Mouse (Mus musculus) urinary bladder, postnatal 4 days (tissue): ENCODE data around the gene Adamts16.

ENCODE experiments used
- DNase-seq, 2 experiments: peaks; one replicate each; pipeline ENCODE4 v3.0.0; 2021 to 2022; ENCODE audit warnings: low spot score in 2 of 2

Adamts16 gene

DNA sequence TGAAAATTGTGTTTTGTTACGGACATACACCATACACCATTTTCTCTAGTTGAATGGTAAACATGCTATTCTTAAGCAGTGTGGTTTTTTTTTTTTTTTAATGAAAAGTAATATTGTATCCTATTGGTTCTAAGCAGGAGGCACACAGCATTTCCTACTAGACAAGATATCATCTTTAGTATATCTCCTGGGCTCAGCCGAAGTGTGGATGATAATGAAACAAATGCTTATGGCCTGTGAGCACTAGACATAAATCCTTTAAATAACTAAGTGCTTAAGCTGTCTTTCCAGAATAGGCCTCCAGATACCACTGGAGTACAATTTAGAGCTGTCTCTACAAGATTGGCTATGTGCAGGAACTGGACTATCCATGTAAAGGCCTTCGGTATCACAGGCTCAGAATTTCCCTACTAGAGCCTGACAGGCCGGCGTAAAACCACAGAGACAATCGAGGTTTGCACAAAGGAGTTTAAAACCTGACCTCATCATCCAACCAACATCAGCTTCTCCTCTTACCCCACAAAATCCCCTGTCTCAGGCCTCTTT, 8.9 kb downstream of the Adamts16 start:
- no peak for DNase-seq

DNA sequence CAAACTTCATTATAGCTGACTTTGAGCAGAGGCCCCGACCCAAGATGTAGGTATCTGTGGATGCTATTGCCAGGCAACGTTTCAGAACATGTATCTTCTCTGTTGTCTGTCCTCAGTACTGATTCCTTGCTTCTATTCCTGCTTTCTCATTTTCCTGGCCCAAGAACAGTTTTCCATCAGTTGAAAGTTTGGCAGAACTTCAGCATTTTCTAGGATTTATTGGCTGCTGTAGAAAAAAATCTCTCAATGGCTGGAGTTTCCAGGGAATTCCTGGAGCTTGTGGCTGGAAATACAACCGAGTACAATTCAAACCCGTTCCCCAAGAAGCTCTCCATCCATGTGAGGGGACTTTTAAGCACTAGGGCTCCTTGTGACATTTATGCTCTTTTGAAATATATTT, 10.6 kb downstream of the Adamts16 start:
- no peak for DNase-seq

DNA sequence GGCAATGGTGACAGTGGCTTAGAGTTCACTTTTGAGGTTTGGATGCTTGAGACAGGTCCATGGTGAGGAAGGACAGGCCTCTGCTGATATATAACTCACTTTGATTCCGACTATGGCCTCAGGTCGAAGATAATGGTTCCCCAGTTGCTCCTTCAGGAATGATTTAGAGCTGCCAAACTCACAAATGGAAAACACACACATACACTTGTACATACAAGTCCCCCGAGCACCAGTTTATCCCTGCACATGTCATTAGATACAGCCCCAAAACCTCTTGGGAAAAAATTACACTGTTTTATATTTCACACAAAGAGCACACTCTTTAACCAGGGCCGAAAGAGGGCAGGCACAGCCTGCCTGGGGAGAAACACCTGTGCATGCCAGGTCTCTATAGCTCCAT, 14.1 kb downstream of the Adamts16 start:
- DNase-seq = no peak

DNA sequence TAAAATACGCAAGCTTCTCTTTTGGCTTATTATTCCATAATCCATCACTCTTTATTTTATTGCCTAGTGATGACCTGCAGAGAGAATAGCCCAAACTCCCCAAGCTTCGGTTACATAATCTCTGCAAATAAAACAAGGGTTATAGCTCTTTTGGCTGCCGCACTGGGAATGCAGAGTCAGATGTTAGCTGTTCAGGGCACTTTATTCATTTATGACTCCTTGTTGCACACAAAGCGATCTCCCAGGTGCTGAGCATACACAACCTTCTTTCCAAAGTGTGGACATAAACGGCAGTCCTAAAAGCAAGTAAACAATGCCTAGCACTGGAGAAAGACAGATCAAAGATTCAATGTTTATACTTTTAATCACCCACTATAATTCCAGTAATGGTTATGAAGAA, 16.3 kb downstream of the Adamts16 start:
- no peak for DNase-seq

DNA sequence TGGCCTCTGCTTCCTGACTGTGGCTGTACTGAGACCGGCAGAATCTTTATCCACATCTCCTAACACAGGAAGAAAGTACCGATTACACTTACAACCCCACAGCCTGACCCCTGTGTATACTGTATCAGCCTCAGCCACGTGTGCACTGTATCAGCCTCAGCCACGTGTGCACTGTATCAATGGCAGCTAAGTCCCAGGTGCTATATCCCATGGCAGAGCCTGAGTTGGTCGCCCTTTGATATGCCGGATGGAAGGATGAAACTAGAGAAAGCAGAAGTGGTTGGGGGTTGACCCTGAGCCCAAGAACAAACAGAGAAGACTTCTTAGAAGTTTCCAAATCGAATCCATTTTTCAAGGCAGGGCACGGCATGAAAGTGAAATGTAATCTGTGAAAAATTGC, 17.9 kb downstream of the Adamts16 start:
- DNase-seq = no peak

DNA sequence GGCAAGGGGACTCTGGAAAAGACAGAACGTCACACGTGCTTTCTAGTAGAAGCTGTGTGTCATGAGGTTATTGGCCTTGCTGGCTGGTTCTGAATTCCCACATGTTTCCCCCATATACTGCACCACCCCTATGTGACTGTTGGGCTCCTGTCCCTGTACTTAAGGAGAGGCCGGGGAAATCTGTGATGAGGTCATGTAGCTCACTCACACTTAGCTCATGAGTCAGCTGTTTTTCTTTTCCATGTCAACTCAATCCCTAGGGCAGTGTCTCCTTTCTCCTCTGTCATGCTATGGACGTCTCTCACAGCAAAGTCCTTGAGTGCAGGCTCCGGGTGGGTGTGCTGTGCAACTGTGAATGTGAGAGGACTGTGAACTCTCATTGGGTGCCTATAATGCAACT, 22.6 kb downstream of the Adamts16 start:
- DNase-seq = no peak

DNA sequence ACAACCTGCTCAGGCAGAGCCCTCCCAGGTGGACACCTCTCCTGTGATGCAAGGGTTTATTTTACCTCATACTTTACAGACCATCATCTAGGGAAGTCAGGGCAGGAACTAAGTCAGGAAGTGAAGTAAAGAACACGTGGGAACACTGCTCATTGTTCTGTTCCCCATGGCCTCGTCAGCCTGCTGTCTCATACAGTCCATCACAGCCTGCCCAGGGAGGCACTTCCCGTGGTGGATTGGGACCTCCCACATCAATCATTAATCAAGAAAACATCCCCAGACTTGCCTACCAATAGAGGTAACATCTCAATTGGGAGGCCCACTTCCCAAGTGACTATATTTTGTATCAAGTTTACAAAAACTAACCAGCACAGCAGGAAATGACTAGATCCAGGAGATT, 27.2 kb downstream of the Adamts16 start:
- no peak for DNase-seq

DNA sequence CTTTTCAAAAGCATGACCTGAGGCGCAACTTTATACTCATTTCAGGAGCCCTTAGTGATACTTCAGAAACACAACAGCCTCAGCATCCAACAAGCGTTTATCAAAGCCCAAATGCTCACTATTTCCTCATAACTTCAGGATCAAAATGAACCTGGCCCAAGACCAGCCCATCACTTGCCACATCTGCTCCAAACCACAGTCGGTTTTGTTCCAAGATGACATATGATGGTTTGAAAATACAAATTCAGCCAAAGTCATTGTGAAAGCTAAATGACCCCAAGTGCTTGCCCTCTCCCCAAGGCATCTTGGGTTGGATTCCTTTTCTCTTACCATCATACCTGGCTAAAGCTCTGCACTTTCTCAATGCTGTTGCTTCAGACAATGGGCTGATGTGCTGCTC, 36.1 kb downstream of the Adamts16 start:
- DNase-seq = peak in 1 of 2 experiments; percentile 12

DNA sequence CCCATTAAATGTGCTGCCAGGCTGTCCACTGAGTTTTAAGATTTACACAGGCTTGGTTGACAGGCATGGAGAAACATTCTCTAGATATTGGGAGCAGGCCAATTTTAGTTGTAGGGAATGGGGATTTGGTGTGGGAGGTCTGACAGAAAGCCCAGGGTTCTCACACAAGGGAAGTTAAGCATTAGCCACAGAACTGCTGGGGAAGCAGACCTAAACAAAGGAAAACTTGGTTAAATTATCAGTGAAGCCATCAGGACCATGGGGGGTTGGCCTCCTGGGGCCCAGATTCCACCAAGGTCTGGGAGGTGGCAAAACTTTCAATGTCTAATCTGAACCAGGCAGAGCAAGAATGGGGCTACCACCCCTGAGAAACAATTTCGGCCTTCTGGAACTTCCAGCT, 38.8 kb downstream of the Adamts16 start:
- DNase-seq = no peak

DNA sequence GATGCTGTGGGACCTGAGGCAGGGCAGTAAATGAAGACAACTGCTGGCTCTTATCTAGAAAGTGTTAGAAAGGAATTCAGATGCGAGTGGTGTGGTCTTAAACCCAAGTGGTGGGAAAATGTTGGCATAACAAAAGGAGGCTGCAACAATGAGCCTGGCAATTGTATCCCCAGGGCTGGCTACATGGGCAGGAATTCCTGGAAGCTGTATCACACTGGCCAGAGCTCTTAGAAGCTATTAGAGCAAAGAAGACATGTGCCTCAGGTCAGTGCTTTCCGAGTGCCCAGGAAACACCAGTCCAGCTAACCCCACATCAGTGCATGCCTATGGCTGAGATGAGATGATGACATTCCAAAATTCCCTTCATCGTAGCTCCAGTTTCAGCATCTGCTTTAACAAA, 42.3 kb downstream of the Adamts16 start:
- DNase-seq = peak in 1 of 2 experiments; percentile 36

DNA sequence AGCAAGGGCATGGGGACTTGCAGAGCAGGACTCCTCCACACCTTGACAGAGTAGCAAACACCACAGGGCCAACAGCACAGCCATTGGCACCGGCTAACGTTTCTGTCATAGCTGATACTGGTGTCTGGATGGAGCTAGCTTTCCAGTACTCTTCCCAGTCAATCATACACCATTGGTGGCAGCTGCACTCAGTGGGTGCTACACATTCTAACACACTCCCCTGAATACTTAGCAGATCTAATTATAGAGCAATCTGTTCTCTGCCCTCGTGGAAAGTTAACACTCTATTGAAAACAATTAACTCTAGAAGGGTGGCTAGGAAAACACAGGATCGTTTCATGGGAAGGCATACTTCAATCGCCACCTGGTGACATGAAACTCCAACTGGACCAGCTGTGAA, 43.2 kb downstream of the Adamts16 start:
- peak in 1 of 2 experiments; percentile 2 for DNase-seq

DNA sequence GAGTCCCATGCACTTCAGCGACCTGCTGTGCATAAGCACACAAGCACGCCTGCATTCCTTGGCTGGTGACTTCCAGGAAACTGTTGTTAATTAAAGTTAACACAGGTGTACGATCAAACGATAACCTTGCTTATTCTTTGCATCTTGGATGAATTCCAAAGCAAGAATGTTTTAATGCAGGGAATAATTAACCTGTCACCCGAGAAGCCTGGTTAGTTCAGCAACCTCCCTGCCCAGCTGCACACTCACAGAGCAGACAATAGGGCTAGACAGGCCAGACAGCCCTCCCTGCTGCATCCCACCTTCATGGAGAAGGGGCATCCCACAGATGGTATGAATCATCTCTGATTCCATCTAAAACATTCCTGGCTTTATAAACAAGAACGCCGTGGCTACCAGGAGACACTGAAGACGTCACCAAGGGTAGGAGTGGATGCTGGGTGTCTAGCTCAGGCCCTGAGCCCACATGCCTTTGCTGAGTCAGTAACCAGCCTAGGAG, 47.5 kb downstream of the Adamts16 start:
- DNase-seq = no peak

DNA sequence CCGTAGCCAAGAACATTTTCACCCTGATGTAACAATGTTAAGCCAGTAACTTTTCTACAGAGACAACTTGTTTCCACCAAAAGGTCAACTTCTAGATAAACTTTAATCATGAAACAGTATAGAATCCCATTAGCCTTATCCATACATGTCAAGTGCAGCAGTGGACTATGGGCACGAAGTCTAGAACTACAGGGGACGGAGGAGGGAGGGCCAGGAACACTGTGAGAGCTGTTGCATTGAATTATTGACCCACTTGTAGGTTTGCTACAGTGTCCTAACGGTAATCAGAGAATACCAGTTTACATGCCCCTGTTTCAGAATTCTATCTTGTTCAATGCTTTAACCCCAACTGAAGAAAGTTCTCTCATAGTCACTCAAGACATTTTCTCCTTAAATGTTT, 48.0 kb downstream of the Adamts16 start:
- no peak for DNase-seq

DNA sequence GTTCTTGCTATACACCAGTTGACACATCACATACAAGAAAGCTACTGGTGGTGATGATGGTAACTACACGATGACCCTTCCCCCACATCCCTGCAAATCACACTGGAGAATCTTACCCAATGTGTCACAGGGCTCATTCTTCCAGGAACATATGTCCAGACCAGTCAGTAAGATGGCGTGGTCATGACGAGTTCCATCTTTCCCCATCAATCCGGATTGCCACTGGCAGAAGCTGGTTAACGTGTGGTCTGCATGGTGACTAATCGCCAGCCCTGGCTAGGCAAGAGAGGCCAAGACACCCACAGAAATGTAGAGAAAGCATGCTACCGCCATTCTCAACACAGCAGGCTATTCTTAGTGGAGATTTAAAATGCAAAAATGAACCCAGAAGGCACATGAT, 48.7 kb downstream of the Adamts16 start:
- DNase-seq = no peak

DNA sequence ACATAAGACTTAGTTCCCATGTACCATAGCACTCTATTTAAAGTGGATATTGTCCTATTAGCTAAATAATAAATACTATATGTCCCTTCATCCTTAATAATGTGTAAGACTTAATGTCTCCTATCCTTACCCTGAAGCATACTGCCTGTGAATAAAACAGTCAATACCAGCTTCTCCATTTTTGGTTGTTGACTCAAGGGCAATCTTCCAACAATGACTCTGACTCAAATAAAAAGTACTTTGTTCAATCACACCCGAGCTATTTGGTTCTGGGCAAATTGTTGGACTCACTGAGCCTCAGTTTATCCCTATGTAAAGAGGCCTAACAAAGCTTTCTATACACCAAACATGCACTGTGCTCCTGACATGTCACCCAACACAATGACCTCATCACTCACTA, 51.8 kb downstream of the Adamts16 start:
- DNase-seq = no peak

DNA sequence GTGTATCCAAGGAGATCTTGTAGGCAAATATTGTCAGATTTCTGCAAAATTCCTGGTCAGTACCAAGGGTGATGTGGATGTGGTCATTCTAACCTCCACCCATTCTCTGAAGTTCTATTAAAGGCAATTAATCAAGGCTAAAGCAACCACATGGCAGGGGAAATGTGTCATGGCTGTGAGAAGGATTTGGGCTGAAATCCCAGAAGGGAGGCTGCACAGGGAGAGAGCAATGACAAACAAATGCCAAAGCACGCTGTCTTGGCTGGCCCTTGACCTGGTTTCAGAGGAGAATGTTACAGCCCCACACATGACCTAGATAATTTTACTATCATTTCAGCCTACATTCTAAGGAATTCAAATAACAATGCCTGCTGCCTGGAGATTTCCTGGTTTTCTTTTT, 52.6 kb downstream of the Adamts16 start:
- no peak for DNase-seq

DNA sequence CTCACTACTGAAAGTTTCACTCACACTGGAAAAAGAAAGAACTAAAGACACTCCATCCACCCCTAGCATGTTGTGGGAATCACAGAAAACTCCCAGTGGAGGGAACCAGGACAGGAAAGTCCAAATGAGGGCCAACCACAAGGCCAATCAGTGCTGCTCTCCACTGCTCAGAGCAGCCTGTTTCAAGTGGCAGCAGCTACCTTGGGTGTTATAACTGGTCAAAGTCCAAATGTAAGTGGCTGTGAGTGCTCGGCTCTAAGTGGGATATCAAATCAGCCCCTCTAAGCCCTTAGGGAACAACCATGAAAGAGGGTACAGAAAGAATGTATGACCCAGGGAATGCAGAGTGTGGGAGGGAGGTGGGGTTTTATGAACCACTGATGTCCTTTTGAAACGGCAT, 56.5 kb downstream of the Adamts16 start:
- DNase-seq = no peak

DNA sequence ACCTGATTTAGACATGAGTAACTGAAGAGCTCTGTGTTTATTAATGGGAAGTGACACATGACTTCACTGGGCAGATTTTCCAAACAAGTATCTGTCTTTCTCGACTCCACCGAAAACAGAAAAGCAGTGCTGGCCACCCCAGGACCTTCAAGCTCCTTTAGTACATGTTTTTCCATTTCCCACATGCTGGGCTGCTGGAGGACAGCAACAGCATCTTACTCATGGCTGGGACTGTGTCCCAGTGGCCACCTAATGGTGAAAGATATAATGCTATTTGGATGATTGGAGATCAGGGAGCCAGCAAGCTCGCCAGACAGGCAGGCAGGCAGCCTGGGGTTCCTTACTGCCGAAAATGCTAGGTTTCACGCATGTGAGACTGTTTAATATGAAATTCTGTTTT, 57.5 kb downstream of the Adamts16 start:
- no peak for DNase-seq

DNA sequence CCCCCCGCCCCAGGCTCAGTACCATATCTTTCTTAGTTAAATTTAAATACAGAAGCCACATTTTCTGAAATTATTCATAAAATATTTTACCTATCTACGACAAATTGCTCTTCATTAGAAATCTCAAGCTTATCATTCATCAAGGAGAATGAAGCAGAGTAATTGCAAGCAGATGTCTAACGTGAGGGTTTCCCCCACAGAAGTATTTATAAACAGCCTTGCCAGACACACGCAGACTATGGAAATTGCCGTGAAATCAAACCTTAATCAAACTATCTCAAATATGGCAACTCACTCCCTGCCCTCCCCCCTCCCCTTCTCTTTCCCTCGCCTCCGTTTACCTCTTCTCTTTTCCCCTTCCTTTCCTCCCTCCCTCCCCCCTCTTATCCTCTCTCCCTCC, 61.8 kb downstream of the Adamts16 start:
- DNase-seq = no peak

DNA sequence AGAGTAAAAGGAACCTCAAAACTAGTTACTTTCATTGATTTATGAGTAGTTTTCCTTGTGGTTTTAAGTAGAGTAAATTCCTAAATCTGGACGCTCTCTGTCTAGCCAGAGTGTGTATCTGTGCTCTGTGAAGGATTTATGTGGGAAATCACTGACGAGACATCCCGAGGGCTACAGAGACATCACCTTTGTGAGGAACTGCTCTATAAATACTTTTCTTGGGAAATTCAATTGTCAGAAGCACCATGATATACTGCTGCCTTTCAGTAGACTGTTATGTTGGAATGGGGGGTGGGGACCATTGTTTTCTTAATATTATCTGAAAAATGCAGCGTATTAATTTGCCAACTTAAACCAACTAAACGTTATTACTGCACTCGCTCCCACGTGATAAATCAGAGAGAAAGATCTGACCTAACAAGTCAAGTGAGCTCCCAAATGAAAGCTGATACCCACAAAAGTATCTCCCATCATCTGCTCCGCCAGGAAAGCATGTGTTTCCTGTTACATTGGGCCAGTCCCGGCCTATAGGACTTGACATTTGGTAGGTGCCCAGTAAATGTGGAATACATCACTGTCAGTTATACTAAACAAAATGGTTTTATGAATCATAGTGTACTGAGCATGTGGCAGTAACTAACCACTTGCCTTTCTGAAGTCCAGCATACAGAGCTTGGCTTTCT, 62.6 kb downstream of the Adamts16 start:
- DNase-seq = no peak

DNA sequence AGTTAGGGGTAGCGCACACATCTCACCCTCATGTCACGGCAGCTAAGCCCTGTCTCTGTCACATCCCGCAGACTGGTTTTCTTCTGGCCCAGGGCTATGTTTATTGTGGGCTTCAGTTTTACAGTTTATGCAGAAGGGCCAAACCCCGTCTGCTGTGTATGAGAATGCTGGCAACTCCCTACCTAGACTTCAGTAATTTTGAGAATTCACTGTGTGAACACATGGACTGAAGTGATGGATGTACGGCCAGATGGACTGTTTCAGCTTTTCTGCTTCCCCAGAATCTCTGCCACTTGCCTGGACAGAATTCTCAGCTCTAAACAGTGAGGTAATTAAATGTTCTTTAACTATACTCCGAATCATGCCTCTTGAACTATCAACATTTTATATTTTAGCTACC, 70.5 kb downstream of the Adamts16 start:
- no peak for DNase-seq

DNA sequence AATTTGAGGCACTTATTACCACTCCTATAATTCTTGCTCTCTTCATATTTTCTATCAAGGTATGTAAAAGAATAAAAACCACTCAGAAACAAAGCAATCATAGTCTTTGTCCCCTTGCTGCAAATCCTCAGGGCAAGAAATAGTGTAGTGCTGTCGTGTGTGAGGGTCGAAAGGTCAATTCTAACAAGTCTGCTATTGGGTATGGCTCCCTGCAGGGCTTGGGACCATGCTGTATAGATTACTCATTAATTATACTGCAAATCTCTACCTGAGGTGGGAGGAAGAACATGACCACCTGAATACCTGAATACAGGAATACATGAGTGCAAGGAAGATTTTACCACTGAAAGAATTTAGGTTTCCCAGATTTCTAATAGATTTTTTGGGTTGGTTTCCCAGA, 72.5 kb downstream of the Adamts16 start:
- DNase-seq = no peak

DNA sequence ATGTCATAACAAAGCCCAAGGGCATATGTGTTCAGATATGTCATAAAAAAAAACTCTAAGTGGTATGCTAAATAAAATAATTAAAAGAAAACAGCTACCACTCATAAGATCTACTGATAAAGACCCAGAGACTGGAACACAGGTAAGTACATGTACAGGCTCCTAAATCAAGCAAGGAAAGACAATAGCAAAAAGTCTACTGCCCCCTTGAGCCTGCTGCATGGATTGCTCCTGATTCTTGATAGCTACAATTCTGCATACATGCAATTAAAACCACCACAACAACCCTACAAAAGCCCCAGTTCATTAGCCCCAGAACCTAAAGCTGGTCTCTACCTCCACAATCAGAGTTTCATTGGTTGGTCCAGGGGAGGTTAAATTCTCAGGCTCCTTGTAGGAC, 74.1 kb downstream of the Adamts16 start:
- DNase-seq = no peak

DNA sequence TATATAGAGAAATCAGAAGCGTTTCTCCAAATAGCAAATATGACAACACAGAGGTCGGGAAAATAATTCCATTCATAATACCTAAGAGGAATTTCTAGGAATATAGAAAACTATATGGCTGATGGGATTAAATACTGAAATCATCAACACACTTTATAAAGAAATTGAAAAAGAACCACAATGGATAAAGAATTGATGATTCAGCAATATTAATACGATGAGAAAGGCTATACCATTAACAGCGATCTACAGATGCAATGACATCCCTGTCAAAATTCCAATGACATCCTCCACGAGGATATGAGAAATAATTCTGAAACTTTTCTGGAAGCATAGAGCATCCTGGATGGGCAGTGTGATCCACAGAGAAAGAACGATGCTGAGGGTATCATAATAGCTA, 76.9 kb downstream of the Adamts16 start:
- no peak for DNase-seq
